ENCODE assay signal across 19 mouse cellular contexts in genomic region chr2:58166764-58167163, GRCm38 (mm10). TPM values are rescaled to one million over a fixed set of nuclear protein-coding genes. Genes with fewer than 3 reads are reported as not detected.
"Had no signal": no experiment of that assay in that cellular context is flagged by ENCODE, and none has a peak within 500 bp of the region (broad histone marks: within the 10 kb centered on the region; RNA-seq: fewer than 3 reads in every experiment).

No protein-coding gene starts in this region.

- DNase-seq: gastrocnemius, postnatal 14 days; gastrocnemius, postnatal 36 days; heart, adult 18-20 months; heart, postnatal 10 days; heart, postnatal 4 days; kidney, adult 18-20 months; kidney, adult 8-10 months; kidney, postnatal 10 days; kidney, postnatal 25 days; kidney, postnatal 4 days; layer of hippocampus, adult 9-11 months; layer of hippocampus, postnatal 36 days; left cerebral cortex, postnatal 4 days had no signal

- ATAC-seq: hindbrain, embryonic 16.5 days; inflammation-experienced regulatory T-cells, adult 6 months; intestine, embryonic 15.5 days; intestine, postnatal 0 days; liver, embryonic 12.5 days had no signal

RNA-seq across cellular contexts. Expression of gene Cytip, which starts 28.6 kb away (rescaled TPM):
- total RNA-seq: layer of hippocampus, adult 18-20 months had no signal
